Mouse (Mus musculus) hindbrain, embryonic 15.5 days (tissue): ENCODE data around the gene Snrnp48. TPM values are rescaled to one million over a fixed set of nuclear protein-coding genes. Genes with fewer than 3 reads are reported as not detected.

ENCODE experiments used
- ATAC-seq: fragments of 200-750 bp; cut with Nextera tagmentation; 2 replicates; pipeline ENCODE4 v1.8.0; 2017; ENCODE audit warnings: low read depth, moderate number of reproducible peaks, moderate TSS enrichment; ENCODE audit not compliant: low FRiP score
- H3K27ac ChIP-seq: fragments of 300-500 bp; sonication (generic); replicated peaks from 2 replicates; pipeline ENCODE4 v1.5.1; 2015; ENCODE audit warnings: mild to moderate bottlenecking, inconsistent platforms
- H3K27me3 ChIP-seq: fragments of 300-500 bp; sonication (generic); 2 replicates; pipeline ENCODE4 v1.6.1; 2015; ENCODE audit warnings: control low read depth, inconsistent platforms
- H3K36me3 ChIP-seq: fragments of 300-500 bp; sonication (generic); 2 replicates; pipeline ENCODE4 v1.6.1; 2015; ENCODE audit warnings: control low read depth, inconsistent platforms
- H3K4me1 ChIP-seq: fragments of 300-500 bp; sonication (generic); replicated peaks from 2 replicates; pipeline ENCODE4 v1.6.1; 2015; ENCODE audit warnings: control low read depth, inconsistent platforms
- H3K4me2 ChIP-seq: fragments of 300-500 bp; sonication (generic); 2 replicates; pipeline ENCODE4 v1.6.1; 2015; ENCODE audit warnings: moderate library complexity, mild to moderate bottlenecking, inconsistent platforms
- H3K4me3 ChIP-seq: fragments of 300-500 bp; sonication (generic); 2 replicates; pipeline ENCODE4 v1.5.1; 2015; ENCODE audit warnings: mild to moderate bottlenecking, inconsistent platforms
- H3K9ac ChIP-seq: fragments of 300-500 bp; sonication (generic); 2 replicates; pipeline ENCODE4 v1.6.1; 2015; ENCODE audit warnings: inconsistent platforms
- H3K9me3 ChIP-seq: fragments of 300-500 bp; sonication (generic); 2 replicates; pipeline ENCODE4 v1.6.1; 2016; ENCODE audit warnings: control low read depth, inconsistent platforms
- WGBS: fragments of 180-500 bp; shearing (Covaris S2); methylation state at CpG from one replicate; pipeline ENCODE4 v1.1.7; 2015; 5-methylcytosine and 5-hydroxymethylcytosine counted together
- polyA plus RNA-seq: library from polyadenylated mRNA; unstranded; fragments of >200 nt; fragmentation: Nextera tagmentation; extraction: Ambion mirVana; gene quantifications from 2 replicates; pipeline ENCODE4 v1.2.1, GENCODE M21; 2015

Snrnp48 gene
- polyA plus RNA-seq, 1 experiment from 2014 or later = 24.8 TPM

DNA sequence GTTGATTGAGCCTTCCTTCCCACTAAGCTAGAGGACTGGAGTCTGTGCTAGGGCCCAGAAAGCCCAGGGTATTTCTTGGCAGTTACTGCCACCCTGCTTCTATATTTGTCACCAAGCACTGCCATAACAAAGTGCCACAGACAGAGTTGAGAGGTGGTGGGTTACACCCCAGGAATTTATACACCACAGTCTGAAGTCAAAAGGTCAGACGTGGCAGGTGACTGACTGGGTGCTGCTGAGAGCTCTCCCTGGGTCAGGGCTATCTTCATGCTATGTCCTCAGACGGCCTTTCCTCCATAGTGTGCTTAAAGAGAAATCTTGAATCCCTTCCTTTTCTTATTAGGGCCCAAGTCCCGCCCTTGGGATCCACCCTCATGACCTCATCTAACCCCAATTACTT is 67.9 kb downstream of the Snrnp48 start:
- 72% methylated on average over 3 of the region's 3 CpGs for WGBS
- H3K9me3 ChIP-seq = no peaks in the 10 kb centered on the region
- H3K4me3 ChIP-seq = no peak overlapping the region
- H3K4me2 ChIP-seq = no peak overlapping the region
- no peak overlapping the region for H3K27ac ChIP-seq
- no peak for ATAC-seq
- H3K36me3 ChIP-seq = no peaks in the 10 kb centered on the region
- H3K9ac ChIP-seq = no peak overlapping the region
- H3K27me3 ChIP-seq = no peaks in the 10 kb centered on the region
- H3K4me1 ChIP-seq = no peaks in the 10 kb centered on the region

Other genes starting within 250 kb of the Snrnp48 start
- 59.4 and 64.0 TPM in 2 replicates for gene Ssr1, start 210.7 kb upstream of the Snrnp48 start, polyA plus RNA-seq
- gene Riok1, start 167.9 kb upstream of the Snrnp48 start, polyA plus RNA-seq = 45.5 and 50.8 TPM in 2 replicates
- gene Cage1, start 167.9 kb upstream of the Snrnp48 start, polyA plus RNA-seq = 2.2 and 3.1 TPM in 2 replicates
- gene Dsp, start 53.6 kb upstream of the Snrnp48 start, polyA plus RNA-seq = 0.22 and 0.24 TPM in 2 replicates
- 4.3 and 4.6 TPM in 2 replicates for gene Bmp6, start 140.2 kb downstream of the Snrnp48 start, polyA plus RNA-seq